Mouse (Mus musculus) cerebellum, postnatal 4 days (tissue): ENCODE data around the gene 0610030E20Rik.

ENCODE experiments used
- DNase-seq, 2 experiments: peaks; one replicate each; pipeline ENCODE4 v3.0.0; 2022; ENCODE audit warnings: low spot score in 2 of 2, mixed read lengths in 1 of 2

0610030E20Rik gene

GRCm38 (mm10) chr6:72348411-72348810 lies 1.3 kb downstream of the 0610030E20Rik start:
- no peak for DNase-seq

GRCm38 (mm10) chr6:72350214-72350613 lies 3.1 kb downstream of the 0610030E20Rik start:
- no peak for DNase-seq

- no peak for DNase-seq
Measured at GRCm38 (mm10) chr6:72352636-72353405, 5.7 kb downstream of the 0610030E20Rik start.

- DNase-seq: no peak
Measured at GRCm38 (mm10) chr6:72354025-72354424, 6.9 kb downstream of the 0610030E20Rik start.

DNA sequence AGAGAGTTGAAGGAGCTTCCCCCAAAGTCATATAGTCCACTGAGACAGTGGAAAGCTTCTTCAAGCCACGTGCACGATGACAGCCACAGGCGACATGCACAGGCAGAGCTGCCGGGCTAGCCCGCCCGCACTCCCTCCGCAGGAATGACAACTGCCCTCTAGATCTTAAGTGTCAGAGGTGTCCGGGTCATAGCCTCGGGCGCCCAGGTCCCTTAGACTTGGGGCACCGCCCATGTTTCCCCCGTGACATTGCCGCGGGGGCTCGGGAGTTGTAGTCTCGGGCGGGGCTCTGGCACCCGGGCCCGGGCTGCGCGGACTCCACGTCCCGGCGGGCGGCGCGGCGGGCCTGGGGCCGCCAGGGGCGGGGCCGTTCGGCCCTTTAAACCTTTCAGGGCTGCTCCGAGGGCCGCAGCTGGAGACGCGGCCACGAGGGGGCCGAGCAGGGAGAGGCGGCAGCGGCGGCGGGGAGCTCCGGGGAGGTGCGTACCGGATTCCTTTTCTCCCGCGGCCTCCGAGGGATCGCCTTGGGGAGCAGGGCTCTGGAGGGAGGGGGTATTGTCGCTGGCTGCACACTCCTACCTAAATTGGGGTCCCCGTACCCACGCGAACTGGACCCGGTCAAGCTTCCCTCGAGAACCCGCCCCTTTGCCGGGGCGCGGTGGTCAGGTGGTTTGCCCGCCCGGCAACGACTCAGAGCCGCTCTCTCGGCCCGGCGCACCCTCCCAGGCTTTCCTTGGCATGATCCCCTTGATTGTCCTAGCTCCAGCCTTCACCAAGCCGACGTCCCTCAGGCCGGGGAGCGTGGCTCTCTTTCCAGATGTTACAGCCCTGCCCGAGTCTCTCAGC lies 8.2 kb downstream of the 0610030E20Rik start, which contains the start of gene Tmem150a:
Gene Tmem150a, plus strand, starts transcription at position 382 of the 846 bp plus-strand sequence.
- DNase-seq: peak; percentile 62 to 70

- no peak for DNase-seq
Measured at GRCm38 (mm10) chr6:72356001-72356532, 8.9 kb downstream of the 0610030E20Rik start.

DNA sequence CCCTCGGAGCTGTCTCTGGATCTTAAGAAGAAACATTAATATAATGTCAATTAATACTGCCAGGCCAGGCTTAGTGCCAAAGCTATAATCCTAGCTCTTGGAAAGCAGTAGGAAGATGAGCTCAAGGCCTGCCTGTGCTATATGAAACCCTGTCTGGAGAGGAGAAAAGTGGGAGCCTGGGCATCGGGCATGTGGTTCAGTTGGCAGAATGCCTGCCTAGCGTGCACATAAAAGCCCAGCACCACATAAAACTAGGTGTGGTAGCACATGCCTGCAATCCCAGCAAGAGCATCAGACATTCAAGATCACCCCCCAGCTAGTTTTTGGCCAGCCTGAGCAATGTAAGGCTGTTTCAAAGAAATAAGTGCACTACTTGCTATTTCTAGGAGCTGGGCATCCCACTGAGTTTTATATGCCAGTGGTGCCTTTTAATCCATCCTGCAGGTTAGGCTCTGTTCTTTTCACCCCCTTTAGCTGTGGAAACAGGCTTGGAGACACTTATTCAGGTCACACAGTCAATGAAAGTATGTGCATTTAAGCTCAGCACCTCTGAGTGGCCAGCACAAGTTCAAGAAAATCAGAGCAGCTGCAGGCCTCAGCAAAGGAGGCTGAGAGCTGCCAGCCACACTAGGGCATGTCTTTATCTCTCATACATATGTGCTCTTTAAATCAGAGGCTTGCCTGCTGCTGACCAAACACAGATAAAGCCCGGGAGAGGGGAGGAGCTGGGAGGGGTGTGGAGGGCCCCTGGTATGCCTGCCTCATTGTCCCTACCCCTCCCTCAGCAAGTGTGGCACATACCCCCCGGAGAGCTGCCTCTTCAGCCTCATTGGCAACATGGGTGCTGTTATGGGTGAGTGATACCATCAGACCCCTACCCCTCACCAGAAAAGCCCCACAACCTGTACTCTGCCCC lies 10.3 kb downstream of the 0610030E20Rik start:
- no peak for DNase-seq

DNA sequence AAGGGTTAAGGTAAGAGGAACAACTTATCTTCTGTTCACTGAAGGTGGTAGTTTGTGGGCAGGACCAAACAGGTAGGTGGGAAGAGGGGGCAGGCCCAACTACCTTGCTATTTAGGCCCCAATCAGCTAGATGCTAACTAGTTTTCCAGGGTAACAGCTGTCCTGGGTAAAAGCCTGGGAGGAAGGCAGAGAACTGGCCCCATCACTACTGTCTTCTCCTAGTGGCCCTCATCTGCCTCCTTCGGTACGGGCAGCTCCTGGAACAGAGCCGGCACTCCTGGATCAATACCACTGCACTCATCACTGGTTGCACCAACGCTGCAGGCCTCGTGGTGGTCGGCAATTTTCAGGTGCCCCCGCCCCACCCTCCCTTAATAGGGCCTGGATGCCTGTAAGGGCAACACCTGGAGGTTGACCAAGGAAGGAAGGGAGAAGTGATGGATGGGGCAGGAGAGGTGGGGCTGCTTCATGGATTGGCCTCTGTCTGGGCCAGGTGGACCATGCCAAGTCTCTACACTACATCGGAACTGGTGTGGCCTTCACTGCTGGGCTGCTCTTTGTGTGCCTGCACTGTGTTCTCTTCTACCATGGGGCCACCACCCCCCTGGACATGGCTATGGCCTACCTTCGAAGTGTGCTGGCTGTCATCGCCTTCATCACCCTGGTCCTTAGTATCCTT lies 11.1 kb downstream of the 0610030E20Rik start:
- no peak for DNase-seq

- DNase-seq: no peak
Measured at GRCm38 (mm10) chr6:72359343-72359742, 12.2 kb downstream of the 0610030E20Rik start.

GRCm38 (mm10) chr6:72359891-72360598 lies 12.9 kb downstream of the 0610030E20Rik start:
- no peak for DNase-seq

GRCm38 (mm10) chr6:72360599-72360935 lies 13.4 kb downstream of the 0610030E20Rik start:
- no peak for DNase-seq

DNA sequence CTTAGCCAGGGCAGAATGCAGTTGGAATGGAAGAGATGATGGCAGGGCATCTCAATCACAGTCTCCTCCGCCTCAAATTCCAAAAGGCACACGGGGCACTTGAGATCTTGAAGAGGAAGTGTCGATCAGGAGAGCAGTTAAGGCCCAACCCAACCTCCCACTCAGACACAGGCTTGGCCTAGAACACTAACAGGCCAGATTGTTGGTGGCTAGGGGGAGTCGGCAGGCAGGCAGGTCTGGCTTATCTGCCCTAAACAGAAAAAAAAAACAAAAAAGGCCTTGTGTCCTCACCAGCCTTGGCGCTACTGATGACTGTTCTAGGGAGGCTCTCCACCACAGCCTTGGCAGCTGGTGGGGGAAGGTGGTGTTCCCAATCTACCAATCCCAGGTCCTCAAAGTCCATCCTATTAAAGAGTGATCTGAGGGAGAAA lies 14.0 kb downstream of the 0610030E20Rik start:
- DNase-seq: no peak

GRCm38 (mm10) chr6:72362132-72363028 lies 15.3 kb downstream of the 0610030E20Rik start:
- peak; percentile 82 to 94 for DNase-seq

GRCm38 (mm10) chr6:72364009-72364408 lies 16.9 kb downstream of the 0610030E20Rik start:
- no peak for DNase-seq

- DNase-seq: no peak
Measured at GRCm38 (mm10) chr6:72364985-72365384, 17.9 kb downstream of the 0610030E20Rik start.

GRCm38 (mm10) chr6:72366304-72366703 lies 19.2 kb downstream of the 0610030E20Rik start:
- DNase-seq: no peak

DNA sequence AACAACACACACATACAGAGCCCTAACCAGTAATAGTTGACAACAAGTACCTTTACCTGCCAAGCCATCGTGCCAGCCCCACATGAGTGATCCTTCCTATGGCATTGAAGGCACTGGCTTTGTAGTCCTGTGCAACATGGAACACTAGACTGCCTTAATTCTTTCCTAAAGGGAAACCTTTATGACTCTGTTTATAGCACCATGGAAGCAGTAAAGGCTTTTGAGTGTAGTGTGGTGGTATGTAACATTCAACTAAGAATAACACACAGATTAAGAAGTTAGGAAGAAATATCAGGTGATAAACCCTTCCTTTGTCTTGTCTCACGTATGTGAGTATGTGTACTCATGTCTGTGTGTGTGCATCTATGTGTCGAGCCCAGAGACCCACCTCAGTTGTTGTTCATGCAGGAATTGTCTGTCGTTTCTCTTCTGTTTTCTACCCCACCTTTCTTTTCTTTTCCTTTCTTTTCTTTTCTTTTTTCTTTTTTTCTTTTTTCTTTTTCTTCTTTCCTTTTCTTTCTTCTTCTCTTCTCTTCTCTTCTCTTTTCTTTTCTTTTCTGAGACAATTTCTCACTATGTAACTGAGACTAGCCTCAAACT lies 19.8 kb downstream of the 0610030E20Rik start, which contains the start of gene Rnf181:
Gene Rnf181, minus strand, starts transcription at position 113 of the 600 bp plus-strand sequence.
- DNase-seq: no peak

GRCm38 (mm10) chr6:72367460-72367974 lies 20.4 kb downstream of the 0610030E20Rik start:
- no peak for DNase-seq
